Mouse (Mus musculus): ENCODE data around the gene Nell2.

- TF ChIP-seq USF1 (IDR thresholded peaks at IDR 0.05; ENCODE audit: low read depth) (no peak), CTCF (IDR thresholded peaks at IDR 0.05; ENCODE audit: control insufficient read depth, insufficient read depth, insufficient read length) (no peak), MAX (IDR thresholded peaks at IDR 0.05) (no peak)
Measured at GRCm38 (mm10) chr15:95186226-95186625, 342.1 kb downstream of the Nell2 start.
